Mouse (Mus musculus) limb, embryonic 11.5 days (tissue): ENCODE data around the gene Gm21671. TPM values are rescaled to one million over a fixed set of nuclear protein-coding genes. Genes with fewer than 3 reads are reported as not detected.

Experiments
- polyA plus RNA-seq: library from polyadenylated mRNA; unstranded; fragments of >200 nt; fragmentation: Nextera tagmentation; extraction: Ambion mirVana; gene quantifications from 2 replicates; pipeline ENCODE4 v1.2.1, GENCODE M21; 2014

Gm21671 gene
- polyA plus RNA-seq, 1 experiment from 2014 or later: not detected

Other genes starting within 250 kb of the Gm21671 start
- 13.0 and 14.0 TPM in 2 replicates for gene Xrcc2, start 248.6 kb downstream of the Gm21671 start, polyA plus RNA-seq
- gene Actr3b, start 194.4 kb downstream of the Gm21671 start, polyA plus RNA-seq: 3.2 and 3.5 TPM in 2 replicates
- not detected in 2 replicates for gene Gm21663, start 12.0 kb downstream of the Gm21671 start, polyA plus RNA-seq
- gene Gm21680, start 18.2 kb upstream of the Gm21671 start, polyA plus RNA-seq: not detected in 2 replicates
- gene Gm21698, start 34.2 kb upstream of the Gm21671 start, polyA plus RNA-seq: not detected in 2 replicates
- gene Gm1979, start 50.4 kb upstream of the Gm21671 start, polyA plus RNA-seq: not detected in 2 replicates
- gene Gm5862, start 68.5 kb upstream of the Gm21671 start, polyA plus RNA-seq: 0.11 TPM in 1 of 2 replicates, not detected in the other
- gene Speer4a, start 85.1 kb upstream of the Gm21671 start, polyA plus RNA-seq: 0.07 TPM in 1 of 2 replicates, not detected in the other
- gene Gm7347, start 104.2 kb upstream of the Gm21671 start, polyA plus RNA-seq: not detected in 2 replicates
- not detected in 2 replicates for gene Gm10471, start 134.9 kb upstream of the Gm21671 start, polyA plus RNA-seq
- gene 5031410I06Rik, start 150.9 kb upstream of the Gm21671 start, polyA plus RNA-seq: not detected in 2 replicates
- gene Gm10220, start 167.0 kb upstream of the Gm21671 start, polyA plus RNA-seq: not detected in 2 replicates